Mouse (Mus musculus) activated CD4-positive, CD25-positive, alpha-beta regulatory T cell, adult 9 weeks (primary cell): ENCODE measurements around the gene Olfr592. TPM values are rescaled to one million over a fixed set of nuclear protein-coding genes. Genes with fewer than 3 reads are reported as not detected.

Source experiments
- polyA plus RNA-seq: library from polyadenylated mRNA; unstranded; fragments of 100-300 nt; shearing (Covaris generic); gene quantifications from one replicate; pipeline ENCODE4 v1.2.1, GENCODE M21; 2017

Olfr592 gene
- not detected for polyA plus RNA-seq

DNA sequence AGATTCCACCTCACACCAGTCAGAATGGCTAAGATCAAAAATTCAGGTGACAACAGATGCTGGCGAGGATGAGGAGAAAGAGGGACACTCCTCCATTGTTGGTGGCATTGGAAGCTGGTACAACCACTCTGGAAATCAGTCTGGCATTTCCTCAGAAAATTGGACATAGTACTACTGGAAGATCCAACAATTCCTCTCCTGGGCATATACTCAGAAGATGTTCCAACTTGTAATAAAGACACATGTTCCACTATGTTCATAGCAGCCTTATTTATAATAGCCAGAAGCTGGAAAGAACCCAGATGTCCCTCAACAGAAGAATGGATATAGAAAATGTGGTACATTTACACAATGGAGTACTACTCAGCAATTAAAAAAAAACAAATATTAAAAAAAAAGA, at the start of gene Olfr592:
TSS of gene Olfr592 (plus strand) at position 301 of the 400 bp plus-strand sequence.

GRCm38 (mm10) chr7:103140579-103140978, 44.0 kb upstream of the Olfr592 start, which contains the start of gene Olfr588-ps1:
Gene Olfr588-ps1 (plus strand): TSS chr7:103140879.

GRCm38 (mm10) chr7:103156256-103156655, 28.3 kb upstream of the Olfr592 start, which contains the start of gene Olfr589:
Gene Olfr589 (minus strand): TSS chr7:103156356.

DNA sequence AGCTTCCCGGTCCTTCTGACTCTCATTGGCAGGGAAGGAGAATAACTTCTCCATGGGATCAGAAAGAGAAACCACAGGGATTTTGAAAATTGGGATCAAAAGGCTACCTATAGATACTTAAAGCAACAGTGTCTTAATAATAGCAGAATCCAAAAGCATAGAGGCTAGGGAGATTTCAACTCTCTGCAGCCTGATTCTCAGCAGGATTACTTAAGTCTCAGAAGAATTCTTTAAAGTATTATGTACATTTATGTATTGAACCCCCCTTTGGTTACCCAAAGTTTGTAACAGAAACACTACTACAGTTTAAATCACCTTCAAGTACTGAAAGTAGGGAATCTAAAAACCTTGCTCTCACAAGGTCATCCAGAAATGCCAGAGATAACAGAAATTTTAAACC, 6.4 kb upstream of the Olfr592 start, which contains the start of gene Olfr591:
TSS of gene Olfr591 (minus strand) at position 101 of the 400 bp plus-strand sequence.

DNA sequence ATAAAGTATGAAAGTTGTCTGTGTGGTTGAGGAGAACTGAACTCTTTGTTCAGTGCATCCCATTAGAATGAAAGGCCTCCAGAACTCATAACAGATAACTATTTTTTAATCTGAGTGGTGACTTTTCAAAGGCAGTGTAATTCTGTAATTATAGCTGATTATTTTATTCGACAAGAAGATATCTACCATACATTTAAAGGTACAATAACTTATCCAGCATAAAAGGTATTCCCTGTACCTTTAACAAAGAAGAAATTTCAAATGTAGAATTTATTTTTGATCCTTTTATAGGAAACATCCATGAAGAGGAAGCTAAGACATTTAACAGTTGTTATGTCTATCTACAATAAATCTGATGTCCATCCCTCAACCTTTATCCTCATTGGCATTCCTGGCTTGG, 27.0 kb downstream of the Olfr592 start, which contains the start of gene Olfr593:
TSS of gene Olfr593 (plus strand) at position 301 of the 400 bp plus-strand sequence.

DNA sequence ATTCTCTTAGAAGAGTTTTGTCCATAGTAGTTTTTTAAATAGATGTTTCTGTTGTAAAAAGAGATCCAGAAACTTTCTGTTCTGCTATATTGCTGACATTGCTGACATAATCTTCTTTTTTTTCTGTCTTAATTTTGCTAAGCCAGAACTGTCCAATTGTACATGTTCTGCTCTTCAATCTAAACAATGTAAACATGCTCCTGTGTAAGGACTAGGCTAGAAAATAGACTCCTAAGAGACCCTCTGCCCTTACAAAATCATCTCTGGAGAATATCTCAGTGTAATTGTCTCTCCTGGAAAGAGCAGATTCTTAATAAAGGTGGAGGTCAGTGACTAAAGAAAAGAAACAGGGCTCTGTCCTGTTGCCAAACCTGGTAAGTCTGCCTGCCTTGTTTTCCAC, 32.1 kb downstream of the Olfr592 start, which contains the start of gene Olfr594:
TSS of gene Olfr594 (plus strand) at position 301 of the 400 bp plus-strand sequence.

Other genes starting within 250 kb of the Olfr592 start
- not detected for gene Olfr573-ps1, start 242.2 kb upstream of the Olfr592 start, polyA plus RNA-seq
- gene Olfr574, start 236.3 kb upstream of the Olfr592 start, polyA plus RNA-seq = not detected
- gene Olfr575, start 226.0 kb upstream of the Olfr592 start, polyA plus RNA-seq = not detected
- not detected for gene Olfr576, start 222.1 kb upstream of the Olfr592 start, polyA plus RNA-seq
- not detected for gene Olfr577, start 208.9 kb upstream of the Olfr592 start, polyA plus RNA-seq
- not detected for gene Olfr578, start 195.5 kb upstream of the Olfr592 start, polyA plus RNA-seq
- gene Olfr582, start 146.8 kb upstream of the Olfr592 start, polyA plus RNA-seq = not detected
- not detected for gene Olfr583, start 133.5 kb upstream of the Olfr592 start, polyA plus RNA-seq
- gene Olfr584, start 102.9 kb upstream of the Olfr592 start, polyA plus RNA-seq = not detected
- not detected for gene Olfr585, start 87.1 kb upstream of the Olfr592 start, polyA plus RNA-seq
- not detected for gene Olfr586, start 59.2 kb upstream of the Olfr592 start, polyA plus RNA-seq
- not detected for gene Olfr588-ps1, start 43.9 kb upstream of the Olfr592 start, polyA plus RNA-seq
- gene Olfr589, start 28.4 kb upstream of the Olfr592 start, polyA plus RNA-seq = not detected
- not detected for gene Olfr591, start 6.5 kb upstream of the Olfr592 start, polyA plus RNA-seq
- not detected for gene Olfr593, start 27.1 kb downstream of the Olfr592 start, polyA plus RNA-seq
- not detected for gene Olfr594, start 32.2 kb downstream of the Olfr592 start, polyA plus RNA-seq
- not detected for gene Usp17ld, start 67.7 kb downstream of the Olfr592 start, polyA plus RNA-seq
- not detected for gene Olfr596, start 120.8 kb downstream of the Olfr592 start, polyA plus RNA-seq
- gene Olfr597, start 131.5 kb downstream of the Olfr592 start, polyA plus RNA-seq = not detected
- gene Olfr598, start 138.8 kb downstream of the Olfr592 start, polyA plus RNA-seq = not detected
- gene Olfr599, start 151.1 kb downstream of the Olfr592 start, polyA plus RNA-seq = not detected
- gene Olfr600, start 164.9 kb downstream of the Olfr592 start, polyA plus RNA-seq = not detected
- gene Olfr601, start 177.9 kb downstream of the Olfr592 start, polyA plus RNA-seq = not detected
- not detected for gene Olfr603, start 201.4 kb downstream of the Olfr592 start, polyA plus RNA-seq
- not detected for gene Usp17lc, start 230.3 kb downstream of the Olfr592 start, polyA plus RNA-seq